Mouse (Mus musculus) ZHBTc4 (cell line): ENCODE measurements at regions not wholly inside any gene's neighbourhood (a gene's known extent, or its start where the extent isn't known, plus 50 kb on each side); places are given as distances from the start of the nearest gene placed in this dataset.
A peak's percentile ranks its signal among the peaks of the same experiment; 100 is the strongest.

Experiments
- DNase-seq: peaks from one replicate; pipeline ENCODE4 v3.0.0-alpha.2; 2011; ENCODE audit warnings: low read depth, low spot score

GRCm38 (mm10) chr17:58820588-58821195 is 170.5 kb downstream of the Pdzph1 start:
- peak; percentile 10 for DNase-seq

GRCm38 (mm10) chr17:58819339-58819738 is 171.8 kb downstream of the Pdzph1 start:
- DNase-seq: no peak

DNA sequence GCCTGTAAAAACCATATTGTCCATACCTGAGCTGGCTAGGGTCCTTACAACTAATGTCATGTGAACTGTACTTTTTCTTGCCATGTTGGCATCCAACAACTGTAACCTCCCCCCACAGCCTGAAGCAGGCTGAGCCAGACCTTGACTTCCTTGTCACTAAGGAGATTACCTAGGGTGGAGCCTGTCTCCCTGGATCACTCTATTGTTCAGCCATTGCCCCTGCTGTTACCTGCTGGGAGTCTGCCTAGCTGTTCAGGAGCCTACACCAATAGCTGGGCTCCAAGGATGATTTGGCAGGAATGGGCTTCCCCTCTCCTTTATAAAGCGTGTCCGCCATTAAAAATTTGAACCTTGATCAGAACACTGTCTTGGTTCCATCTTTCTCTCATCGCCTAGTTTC is 215.7 kb downstream of the Pdzph1 start:
- peak; percentile 80 for DNase-seq

DNA sequence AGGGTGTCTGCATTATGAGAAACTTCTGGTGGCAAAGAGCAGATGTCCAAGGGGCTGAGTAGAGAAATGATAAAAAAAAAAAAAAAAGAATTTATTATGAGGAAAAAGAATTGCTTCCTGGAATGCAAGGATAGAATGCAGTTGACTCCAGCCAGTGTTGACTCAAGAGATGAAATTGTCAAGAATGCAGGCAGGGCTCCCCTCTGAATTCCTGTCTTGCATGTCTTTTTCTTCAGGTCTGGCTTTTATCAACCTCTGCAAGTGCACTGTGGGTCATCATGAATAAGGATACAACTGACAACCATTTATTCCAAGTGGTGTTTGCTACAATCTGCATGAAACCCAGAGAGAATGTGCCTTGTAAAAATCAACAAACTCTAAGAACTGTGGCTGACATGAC is 217.6 kb downstream of the Pdzph1 start:
- DNase-seq: no peak

- no peak for DNase-seq
Observed at GRCm38 (mm10) chr17:58765141-58765540, 226.0 kb downstream of the Pdzph1 start.

DNA sequence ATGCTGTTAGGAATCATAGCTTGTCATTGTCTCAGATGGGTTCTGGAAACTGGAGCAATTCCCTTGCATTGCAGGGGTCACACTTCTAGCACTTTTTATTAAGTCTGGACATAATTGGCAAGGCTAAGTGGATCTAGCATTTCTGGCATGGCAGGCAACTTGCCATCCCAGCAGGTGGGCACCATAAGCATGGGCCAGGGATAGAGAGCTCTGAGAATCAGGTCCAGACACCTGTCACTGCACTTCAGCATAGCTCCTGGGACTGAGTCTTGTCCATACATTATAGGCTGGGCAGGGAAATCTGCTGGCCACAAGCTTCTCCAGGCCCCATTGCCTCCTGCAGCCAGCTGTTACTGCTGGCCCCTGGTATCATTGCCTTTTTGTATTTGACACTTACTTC is 242.2 kb downstream of the Pdzph1 start:
- no peak for DNase-seq

- DNase-seq: no peak
Observed at GRCm38 (mm10) chr17:58748264-58748663, 242.9 kb downstream of the Pdzph1 start.

- no peak for DNase-seq
Observed at GRCm38 (mm10) chr17:58710748-58711478, 280.3 kb downstream of the Pdzph1 start.

DNA sequence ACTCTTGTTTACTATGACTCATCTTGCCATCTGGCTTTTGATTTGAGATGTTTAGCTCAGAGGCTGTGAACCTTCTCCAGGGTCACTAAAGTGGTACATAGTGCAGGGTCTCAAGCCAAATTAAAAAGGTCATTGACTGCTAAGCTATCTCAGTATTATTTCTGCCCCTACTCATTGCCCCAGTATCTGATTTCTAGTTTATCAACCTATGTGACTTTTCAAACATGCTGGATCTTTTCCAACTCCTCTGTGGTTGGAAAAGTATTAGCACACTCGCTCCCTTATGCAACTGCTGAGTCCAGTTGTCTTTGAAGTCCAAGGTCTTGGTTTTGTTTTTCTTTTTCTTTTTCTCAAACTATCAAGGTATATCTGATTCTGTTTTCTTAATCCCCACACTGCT is 301.0 kb downstream of the Pdzph1 start:
- DNase-seq: no peak

DNA sequence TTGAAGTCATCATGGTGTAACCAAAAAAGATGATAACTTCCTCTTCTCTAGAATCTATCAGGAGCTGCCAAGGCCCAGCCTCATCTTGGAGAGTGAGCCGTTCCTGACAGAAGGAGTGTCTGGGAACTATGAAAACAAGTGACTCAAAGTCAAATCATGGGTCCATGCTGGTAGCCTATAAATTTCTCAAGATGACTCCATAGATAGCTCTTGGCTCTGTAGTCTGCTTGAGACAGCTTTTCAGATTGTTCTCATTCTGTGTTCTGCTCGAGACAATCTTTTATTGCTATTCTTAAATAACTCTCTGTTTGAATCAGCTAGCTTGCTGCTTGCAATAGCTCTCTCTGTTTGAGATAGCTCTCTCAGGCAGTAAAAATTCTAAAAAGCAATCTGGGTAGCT is 318.9 kb downstream of the Pdzph1 start:
- no peak for DNase-seq

- DNase-seq: no peak
Observed at GRCm38 (mm10) chr17:58668036-58668435, 323.1 kb downstream of the Pdzph1 start.

GRCm38 (mm10) chr17:58643793-58644192 is 347.4 kb downstream of the Pdzph1 start:
- DNase-seq: no peak

GRCm38 (mm10) chr17:58642273-58642672 is 348.9 kb downstream of the Pdzph1 start:
- peak; percentile 3 for DNase-seq

- DNase-seq: no peak
Observed at GRCm38 (mm10) chr17:58598911-58599310, 392.3 kb downstream of the Pdzph1 start.

- peak; percentile 56 for DNase-seq
Observed at GRCm38 (mm10) chr17:58596661-58597060, 394.5 kb downstream of the Pdzph1 start.

DNA sequence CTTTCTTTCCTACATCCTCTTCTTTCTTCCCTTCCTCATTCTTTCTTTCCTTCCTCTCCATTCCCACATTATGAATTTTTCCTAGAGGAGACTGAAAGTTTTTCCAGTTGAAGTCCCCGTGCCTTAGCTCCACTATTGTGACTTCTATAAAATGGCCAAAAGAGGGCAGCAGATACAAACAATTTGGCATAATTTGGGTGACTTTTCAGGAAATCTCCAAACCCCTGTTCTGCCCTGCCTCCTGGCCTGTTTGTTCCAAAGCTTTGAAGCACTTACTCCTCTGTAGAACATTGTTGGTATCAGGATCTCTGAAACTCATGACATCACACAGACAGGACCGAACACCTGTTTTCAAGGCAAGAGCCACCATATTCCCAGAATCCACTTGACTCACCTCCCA is 403.2 kb downstream of the Pdzph1 start:
- DNase-seq: peak; percentile 18

GRCm38 (mm10) chr17:58572885-58573284 is 418.3 kb downstream of the Pdzph1 start:
- no peak for DNase-seq
